8 mouse cellular contexts compared by ENCODE assay signal in the genomic region with DNA sequence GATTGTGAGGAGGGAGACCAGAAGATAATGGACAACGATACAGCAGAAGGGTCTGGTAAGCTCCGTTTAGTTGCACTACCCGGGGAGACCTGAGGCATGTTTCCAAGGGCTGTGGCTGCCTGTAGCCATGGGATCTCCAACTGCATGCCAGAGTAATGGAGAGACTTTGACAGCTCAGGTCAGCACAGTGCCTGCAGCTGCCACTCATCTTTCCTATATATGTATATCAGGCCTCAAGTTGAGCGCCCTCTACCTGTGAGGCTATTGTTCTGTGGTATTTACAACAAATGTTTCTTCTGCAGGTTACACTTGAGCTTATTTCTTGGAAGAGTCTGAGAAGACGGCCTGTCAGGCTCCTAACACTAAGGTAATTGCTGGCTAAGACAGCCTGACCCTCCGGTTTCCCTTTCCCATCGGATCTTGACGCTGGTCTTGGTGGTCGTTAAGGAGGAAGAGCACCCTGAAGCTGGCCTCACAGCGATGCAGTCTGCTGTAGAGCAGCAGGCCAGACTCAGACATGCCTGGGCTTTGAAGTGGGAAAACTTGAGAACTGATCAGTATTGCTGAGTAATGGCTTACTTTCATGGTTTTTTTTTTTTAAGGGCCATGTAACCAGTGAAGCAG. TPM values are rescaled to one million over a fixed set of nuclear protein-coding genes. Genes with fewer than 3 reads are reported as not detected.
DNase-seq lines count a peak whose midpoint lies in the region; ATAC-seq and TF ChIP-seq lines count a peak whose summit lies in the region.

No protein-coding gene starts in this region.

- H3K4me3 ChIP-seq in hindbrain, embryonic 10.5 days: peak overlapping the region; percentile 90
- H3K4me3 ChIP-seq in spleen, adult 2 months (ENCODE audit: extremely low read depth, insufficient read depth, insufficient read length): peak overlapping the region; percentile 50

- no peaks in the 10 kb centered on the region for H3K9me3 ChIP-seq in hindbrain, embryonic 10.5 days

- WGBS in hindbrain, embryonic 10.5 days: 36% methylated on average over 10 of the region's 10 CpGs
- 19% methylated on average over 10 of the region's 10 CpGs for WGBS in spleen, adult 2 months

- intact Hi-C loops in left cerebral cortex, postnatal 14 days (cut with DNase I): no loop called here

- peaks cover 10% of the 10 kb centered on the region for H3K4me1 ChIP-seq in hindbrain, embryonic 10.5 days (replicated peaks)
- H3K4me1 ChIP-seq in spleen, adult 2 months (ENCODE audit: control insufficient read depth, insufficient read depth, insufficient read length): peaks cover 2% of the 10 kb centered on the region; the same call in 1 of the 2 replicates

- no peak for TF ChIP-seq POLR2A in spleen, adult 2 months (IDR thresholded peaks at IDR 0.05; ENCODE audit: low read depth, low read length)

- peak overlapping the region; percentile 95 for H3K27ac ChIP-seq in hindbrain, embryonic 10.5 days
- no peak overlapping the region; the same call in 1 of the 2 replicates for H3K27ac ChIP-seq in spleen, adult 2 months (ENCODE audit: insufficient read depth, low read length)

- TF ChIP-seq CTCF in spleen, adult 2 months (IDR thresholded peaks at IDR 0.05; ENCODE audit: extremely low read depth, insufficient read depth, insufficient read length, insufficient replicate concordance): peak; percentile 35; the same call in 1 of the 2 replicates

- H3K36me3 ChIP-seq in hindbrain, embryonic 10.5 days: peaks cover 54% of the 10 kb centered on the region
- H3K36me3 ChIP-seq in spleen, adult 2 months (ENCODE audit: control insufficient read depth, insufficient read depth, low read length): peaks cover 22% of the 10 kb centered on the region

- peak; percentile 33 to 81 for DNase-seq in adrenal gland, adult (ENCODE audit: inconsistent age in 2 of 2, low spot score in 1 of 2)
- no peak for DNase-seq in adrenal gland, postnatal 25 days
- peak; percentile 61 for DNase-seq in adipocyte (ENCODE audit: low spot score)
- peak; percentile 49 for DNase-seq in hindbrain, embryonic 10.5 days (ENCODE audit: low spot score)
- peak; percentile 42 to 46 for DNase-seq in left cerebral cortex, postnatal 14 days (ENCODE audit: low spot score in 2 of 2)
- peak; percentile 57 to 64 for DNase-seq in spleen, adult 2 months (ENCODE audit: low read depth in 1 of 2, low spot score in 2 of 2)

- peak; percentile 58 for ATAC-seq in erythroblast, adult 5-6 weeks (replicated peaks; ENCODE audit: low FRiP score, poor library complexity, severe bottlenecking)
- ATAC-seq in megakaryocyte, adult 5-6 weeks (ENCODE audit: poor library complexity, severe bottlenecking): peak; percentile 55

- no peaks in the 10 kb centered on the region for H3K27me3 ChIP-seq in hindbrain, embryonic 10.5 days (ENCODE audit: insufficient read depth, poor library complexity, severe bottlenecking)
- H3K27me3 ChIP-seq in spleen, adult 2 months (ENCODE audit: control insufficient read depth, insufficient read depth, low read length): no peaks in the 10 kb centered on the region

RNA-seq across cellular contexts. Expression of a gene that starts 6.8 kb away (rescaled TPM):
- 1.8 TPM in 1 of 2 replicates, not detected in the other for total RNA-seq in adrenal gland, postnatal 25 days (2021)
- total RNA-seq in erythroblast, adult 5-6 weeks (2015; ENCODE audit: low replicate concordance): not detected in 2 replicates
- not detected in 2 replicates for total RNA-seq in erythroblast, adult 5-6 weeks (2017; ENCODE audit: low replicate concordance)
- 0.77 and 0.96 TPM in 2 replicates for polyA plus RNA-seq in hindbrain, embryonic 10.5 days (2016; fragmentation: Nextera tagmentation; extraction: Ambion mirVana)
- 1 to 10 TPM in 1 of 2 experiments, under 1 TPM in 1; 0.61 to 1.3 TPM for total RNA-seq in left cerebral cortex, postnatal 14 days (2021)
- total RNA-seq in megakaryocyte, adult 5-6 weeks (2015): not detected in 2 replicates
- not detected in 2 replicates for total RNA-seq in megakaryocyte, adult 5-6 weeks (2017)
- 1.2 and 2.0 TPM in 2 replicates for polyA plus RNA-seq in spleen, adult 2 months (2012; rRNA removed)

RNA-seq across cellular contexts. Expression of a gene that starts 19.4 kb away (rescaled TPM):
- 35.6 and 37.0 TPM in 2 replicates for total RNA-seq in adrenal gland, postnatal 25 days (2021)
- 11.9 and 12.5 TPM in 2 replicates for total RNA-seq in erythroblast, adult 5-6 weeks (2015; ENCODE audit: low replicate concordance)
- total RNA-seq in erythroblast, adult 5-6 weeks (2017; ENCODE audit: low replicate concordance): 12.4 and 13.2 TPM in 2 replicates
- polyA plus RNA-seq in hindbrain, embryonic 10.5 days (2016; fragmentation: Nextera tagmentation; extraction: Ambion mirVana): 90.6 and 91.5 TPM in 2 replicates
- 10 to 100 TPM; 20.1 to 22.1 TPM for total RNA-seq in left cerebral cortex, postnatal 14 days (2021)
- 25.3 and 32.6 TPM in 2 replicates for total RNA-seq in megakaryocyte, adult 5-6 weeks (2015)
- total RNA-seq in megakaryocyte, adult 5-6 weeks (2017): 22.6 and 25.7 TPM in 2 replicates
- polyA plus RNA-seq in spleen, adult 2 months (2012; rRNA removed): 16.0 and 19.6 TPM in 2 replicates

RNA-seq across cellular contexts. Expression of a gene that starts 35.8 kb away (rescaled TPM):
- 29.1 and 30.4 TPM in 2 replicates for total RNA-seq in adrenal gland, postnatal 25 days (2021)
- total RNA-seq in erythroblast, adult 5-6 weeks (2015; ENCODE audit: low replicate concordance): 10.2 and 13.0 TPM in 2 replicates
- total RNA-seq in erythroblast, adult 5-6 weeks (2017; ENCODE audit: low replicate concordance): 8.9 and 18.8 TPM in 2 replicates
- polyA plus RNA-seq in hindbrain, embryonic 10.5 days (2016; fragmentation: Nextera tagmentation; extraction: Ambion mirVana): 60.9 and 62.1 TPM in 2 replicates
- 10 to 100 TPM; 16.9 to 18.3 TPM for total RNA-seq in left cerebral cortex, postnatal 14 days (2021)
- 40.8 and 41.2 TPM in 2 replicates for total RNA-seq in megakaryocyte, adult 5-6 weeks (2015)
- total RNA-seq in megakaryocyte, adult 5-6 weeks (2017): 49.0 and 74.5 TPM in 2 replicates
- polyA plus RNA-seq in spleen, adult 2 months (2012; rRNA removed): 6.9 and 7.5 TPM in 2 replicates

RNA-seq across cellular contexts. Expression of a gene that starts 43.4 kb away (rescaled TPM):
- 17.8 and 22.0 TPM in 2 replicates for total RNA-seq in adrenal gland, postnatal 25 days (2021)
- 5.6 and 16.1 TPM in 2 replicates for total RNA-seq in erythroblast, adult 5-6 weeks (2015; ENCODE audit: low replicate concordance)
- total RNA-seq in erythroblast, adult 5-6 weeks (2017; ENCODE audit: low replicate concordance): 12.4 and 17.8 TPM in 2 replicates
- 116 and 157 TPM in 2 replicates for polyA plus RNA-seq in hindbrain, embryonic 10.5 days (2016; fragmentation: Nextera tagmentation; extraction: Ambion mirVana)
- total RNA-seq in left cerebral cortex, postnatal 14 days (2021): 10 to 100 TPM; 13.8 to 14.0 TPM
- total RNA-seq in megakaryocyte, adult 5-6 weeks (2015): 14.0 TPM in 2 replicates
- total RNA-seq in megakaryocyte, adult 5-6 weeks (2017): 20.4 and 21.0 TPM in 2 replicates
- polyA plus RNA-seq in spleen, adult 2 months (2012; rRNA removed): 10.5 and 11.5 TPM in 2 replicates

RNA-seq across cellular contexts. Expression of a gene that starts 48.6 kb away (rescaled TPM):
- total RNA-seq in adrenal gland, postnatal 25 days (2021): 20.3 and 21.8 TPM in 2 replicates
- total RNA-seq in erythroblast, adult 5-6 weeks (2015; ENCODE audit: low replicate concordance): 7.5 and 12.5 TPM in 2 replicates
- 10.3 and 12.5 TPM in 2 replicates for total RNA-seq in erythroblast, adult 5-6 weeks (2017; ENCODE audit: low replicate concordance)
- 42.5 and 45.3 TPM in 2 replicates for polyA plus RNA-seq in hindbrain, embryonic 10.5 days (2016; fragmentation: Nextera tagmentation; extraction: Ambion mirVana)
- total RNA-seq in left cerebral cortex, postnatal 14 days (2021): 10 to 100 TPM; 25.1 to 25.9 TPM
- 17.9 and 21.6 TPM in 2 replicates for total RNA-seq in megakaryocyte, adult 5-6 weeks (2015)
- total RNA-seq in megakaryocyte, adult 5-6 weeks (2017): 29.0 and 29.5 TPM in 2 replicates
- polyA plus RNA-seq in spleen, adult 2 months (2012; rRNA removed): 12.0 and 14.3 TPM in 2 replicates
